Mouse (Mus musculus): ENCODE data around the gene Srsf5. TPM values are rescaled to one million over a fixed set of nuclear protein-coding genes. Genes with fewer than 3 reads are reported as not detected.

The Srsf5 gene
- 1,040 TPM for polyA plus RNA-seq (2017; shearing (Covaris generic))

DNA sequence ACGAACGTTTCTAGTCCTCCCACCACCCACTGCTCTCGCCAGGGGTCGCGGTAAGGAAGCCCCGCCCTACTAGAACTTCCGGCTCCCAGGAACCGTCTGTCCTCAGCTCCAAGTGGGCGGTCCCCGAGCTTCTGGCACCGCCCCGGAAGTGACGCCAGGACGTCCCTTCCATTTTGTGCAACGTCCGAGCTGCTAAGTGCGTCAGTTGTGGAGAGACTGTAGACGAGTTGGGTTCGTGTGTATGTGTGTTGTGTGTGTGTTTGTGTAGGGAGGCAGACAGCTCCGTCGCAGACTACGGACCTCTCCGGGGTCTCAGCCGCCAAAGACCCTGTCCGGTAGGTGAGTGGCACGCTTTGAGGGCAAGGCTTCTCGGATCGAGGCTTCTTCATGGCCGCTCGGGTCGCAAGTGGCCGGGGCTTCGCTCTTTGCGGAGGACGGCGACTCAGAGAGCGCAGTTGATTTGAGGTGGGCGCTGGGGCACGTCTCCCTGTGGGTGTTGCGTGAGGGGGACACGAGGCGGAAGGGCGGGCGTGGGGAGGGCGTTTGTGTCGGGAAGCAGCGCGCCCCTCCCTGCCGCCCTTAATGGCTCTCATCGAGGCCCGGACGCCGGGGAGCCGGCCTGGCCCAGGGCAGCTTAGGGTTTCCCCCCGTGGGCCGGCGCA, at the start of gene Srsf5:
TSS of gene Srsf5 (plus strand) at position 171 of the 662 bp plus-strand sequence.

GRCm38 (mm10) chr12:80968605-80969004, 23.3 kb downstream of the Srsf5 start, which contains the start of gene Slc10a1:
Slc10a1 (minus strand) TSS chr12:80968705.

Other genes with a start within 250 kb of the Srsf5 start
- gene Ccdc177, start 184.8 kb upstream of the Srsf5 start, polyA plus RNA-seq (2017; shearing (Covaris generic)), result not detected
- 82.5 TPM for gene Susd6, start 155.0 kb upstream of the Srsf5 start, polyA plus RNA-seq (2017; shearing (Covaris generic))
- gene Slc10a1, start 23.2 kb downstream of the Srsf5 start, polyA plus RNA-seq (2017; shearing (Covaris generic)), result 0.35 TPM
- gene Smoc1, start 81.3 kb downstream of the Srsf5 start, polyA plus RNA-seq (2017; shearing (Covaris generic)), result 0.62 TPM

All from CD4-positive, CD25-positive, alpha-beta regulatory T cell (primary cell).